21 mouse cellular contexts compared by ENCODE assay signal in the genomic region with DNA sequence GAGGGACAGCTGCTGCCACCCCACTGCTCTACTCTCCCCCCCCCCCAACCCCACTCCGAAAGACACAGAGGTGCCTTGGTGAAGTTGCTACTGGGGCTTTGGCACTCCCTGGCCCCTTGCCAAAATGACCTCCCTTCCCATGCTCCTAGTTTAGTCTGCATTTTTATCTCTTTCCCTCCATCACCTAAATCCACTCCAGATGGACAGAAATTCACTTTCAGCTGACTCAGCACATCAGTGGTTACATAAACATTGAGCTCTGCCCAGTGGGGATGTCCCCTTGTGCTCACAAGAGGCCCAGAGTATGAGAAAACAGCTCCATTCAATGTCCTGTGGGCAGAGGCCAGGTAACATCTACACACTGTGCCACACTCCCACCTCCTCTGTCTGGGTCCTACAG. TPM values are rescaled to one million over a fixed set of nuclear protein-coding genes. Genes with fewer than 3 reads are reported as not detected.
DNase-seq lines count a peak whose midpoint lies in the region; ATAC-seq lines count a peak whose summit lies in the region.
"Had no signal": no experiment of that assay in that cellular context is flagged by ENCODE, and none has a peak within 500 bp of the region (broad histone marks: within the 10 kb centered on the region; RNA-seq: fewer than 3 reads in every experiment).

No protein-coding gene starts in this region.

- peaks cover 39% of the 10 kb centered on the region for H3K4me1 ChIP-seq in heart, embryonic 11.5 days (ENCODE audit: control insufficient read depth, insufficient read depth, low read length)
- peaks cover 99% of the 10 kb centered on the region for H3K4me1 ChIP-seq in limb, embryonic 13.5 days
- no peaks in the 10 kb centered on the region for H3K4me1 ChIP-seq in limb, embryonic 10.5 days

- WGBS in heart, embryonic 11.5 days (ENCODE audit: insufficient replicate concordance): 55% methylated on average over 1 of the region's 1 CpGs
- WGBS in limb, embryonic 13.5 days: 31% methylated on average over 1 of the region's 1 CpGs
- 93% methylated on average over 1 of the region's 1 CpGs for WGBS in limb, embryonic 10.5 days

- intact Hi-C loops in heart, postnatal 25 days (cut with DNase I): no loop called here

- no peaks in the 10 kb centered on the region for H3K27me3 ChIP-seq in heart, embryonic 11.5 days (ENCODE audit: control insufficient read depth, insufficient read depth, low read length)
- H3K27me3 ChIP-seq in limb, embryonic 13.5 days: no peaks in the 10 kb centered on the region
- H3K27me3 ChIP-seq in limb, embryonic 10.5 days (ENCODE audit: low read depth, poor library complexity, severe bottlenecking): no peaks in the 10 kb centered on the region
- H3K27me3 ChIP-seq: limb, embryonic 12.5 days; neural tube, embryonic 12.5 days had no signal

- no peak for ATAC-seq in heart, embryonic 11.5 days (replicated peaks; ENCODE audit: insufficient number of reproducible peaks, low FRiP score, low TSS enrichment)
- no peak for ATAC-seq in limb, embryonic 13.5 days (ENCODE audit: low FRiP score, low read depth)
- ATAC-seq: activated CD4-positive, CD25-positive, alpha-beta regulatory T cell, adult 4 months; CD4-positive, CD25-positive, alpha-beta regulatory T cell, adult 4 months; forebrain, postnatal 0 days; liver, postnatal 0 days had no signal

- peak overlapping the region; percentile 28; the same call in 1 of the 2 replicates for H3K9ac ChIP-seq in heart, embryonic 11.5 days (ENCODE audit: low read depth, low read length)
- peak overlapping the region; percentile 25; the same call in 1 of the 2 replicates for H3K9ac ChIP-seq in limb, embryonic 13.5 days
- H3K9ac ChIP-seq: forebrain, postnatal 0 days; limb, embryonic 12.5 days; liver, postnatal 0 days; neural tube, embryonic 12.5 days had no signal

- H3K9me3 ChIP-seq in heart, embryonic 11.5 days (replicated peaks; ENCODE audit: control insufficient read depth, low read length): no peaks in the 10 kb centered on the region
- H3K9me3 ChIP-seq in limb, embryonic 13.5 days: no peaks in the 10 kb centered on the region
- no peaks in the 10 kb centered on the region for H3K9me3 ChIP-seq in limb, embryonic 10.5 days (replicated peaks)
- H3K9me3 ChIP-seq: limb, embryonic 12.5 days; neural tube, embryonic 12.5 days had no signal

- no peak overlapping the region for H3K4me2 ChIP-seq in heart, embryonic 11.5 days
- H3K4me2 ChIP-seq in limb, embryonic 13.5 days (replicated peaks): no peak overlapping the region
- H3K4me2 ChIP-seq: limb, embryonic 12.5 days; neural tube, embryonic 12.5 days had no signal

- peaks cover 9% of the 10 kb centered on the region for H3K36me3 ChIP-seq in heart, embryonic 11.5 days (ENCODE audit: control insufficient read depth, insufficient read depth, low read length)
- H3K36me3 ChIP-seq in limb, embryonic 13.5 days: peaks cover 64% of the 10 kb centered on the region
- peaks cover 95% of the 10 kb centered on the region for H3K36me3 ChIP-seq in limb, embryonic 10.5 days

- H3K4me3 ChIP-seq in heart, embryonic 11.5 days (ENCODE audit: low read depth, low read length): no peak overlapping the region
- no peak overlapping the region for H3K4me3 ChIP-seq in limb, embryonic 13.5 days
- no peak overlapping the region for H3K4me3 ChIP-seq in limb, embryonic 10.5 days
- H3K4me3 ChIP-seq: erythroblast, embryonic 14.5 days; limb, embryonic 12.5 days; neural tube, embryonic 12.5 days had no signal

- no peak for DNase-seq in heart, postnatal 25 days (ENCODE audit: low spot score)
- no peak for DNase-seq in limb, embryonic 10.5 days (ENCODE audit: low spot score)
- DNase-seq in adipocyte (ENCODE audit: low spot score): peak; percentile 62
- DNase-seq in mesoderm, embryonic 11.5 days (ENCODE audit: low read depth, low spot score): peak; percentile 43
- no peak for DNase-seq in left cerebral cortex, adult 8-10 months (ENCODE audit: low spot score in 2 of 2)
- DNase-seq: cerebellum, adult 9-11 months; forebrain, postnatal 0 days; kidney, adult 8-10 months; liver, postnatal 0 days; lung, postnatal 36 days; right cerebral cortex, postnatal 25 days had no signal

- no peak overlapping the region for H3K27ac ChIP-seq in heart, embryonic 11.5 days (ENCODE audit: low read depth, low read length)
- peak overlapping the region; percentile 33; the same call in 1 of the 2 replicates for H3K27ac ChIP-seq in limb, embryonic 13.5 days
- no peak overlapping the region for H3K27ac ChIP-seq in limb, embryonic 10.5 days
- H3K27ac ChIP-seq: limb, embryonic 12.5 days; neural tube, embryonic 12.5 days had no signal

RNA-seq across cellular contexts. Expression of a gene that starts 52.6 kb away (rescaled TPM):
- polyA plus RNA-seq in heart, embryonic 11.5 days (2014; fragmentation: Nextera tagmentation; extraction: Ambion mirVana): 20.9 and 25.9 TPM in 2 replicates
- 10 to 100 TPM; 17.9 to 22.0 TPM for total RNA-seq in heart, postnatal 25 days (2021)
- polyA plus RNA-seq in limb, embryonic 13.5 days (2015; fragmentation: Nextera tagmentation; extraction: Ambion mirVana): 21.7 and 26.2 TPM in 2 replicates
- polyA plus RNA-seq in limb, embryonic 10.5 days (2016; fragmentation: Nextera tagmentation; extraction: Ambion mirVana): 36.8 and 45.4 TPM in 2 replicates
- 10 to 100 TPM; 41.2 to 50.7 (median 46.4) TPM for total RNA-seq in left cerebral cortex, adult 8-10 months (2022)

RNA-seq across cellular contexts. Expression of a gene that starts 52.8 kb away (rescaled TPM):
- polyA plus RNA-seq in heart, embryonic 11.5 days (2014; fragmentation: Nextera tagmentation; extraction: Ambion mirVana): 0.11 TPM in 1 of 2 replicates, not detected in the other
- total RNA-seq in heart, postnatal 25 days (2021): not detected
- 0.15 and 0.20 TPM in 2 replicates for polyA plus RNA-seq in limb, embryonic 13.5 days (2015; fragmentation: Nextera tagmentation; extraction: Ambion mirVana)
- polyA plus RNA-seq in limb, embryonic 10.5 days (2016; fragmentation: Nextera tagmentation; extraction: Ambion mirVana): 0.16 and 0.18 TPM in 2 replicates
- under 1 TPM in 2 of 4 experiments, not detected in 2; 0.11 to 0.19 TPM for total RNA-seq in left cerebral cortex, adult 8-10 months (2022)
- total RNA-seq: gastrocnemius, adult 8-10 months; midbrain, postnatal 0 days had no signal
- polyA plus RNA-seq: activated CD4-positive, CD25-positive, alpha-beta regulatory T cell, adult 4 months; erythroblast, embryonic 14.5 days; heart, embryonic 14.5 days had no signal

Comparison
In these comparisons a context has a peak if more than half of its experiments do, and no peak if none do; other contexts are left out.
1. DNase-seq: peak in adipocyte (single experiment) and mesoderm, embryonic 11.5 days (single experiment); none in heart, postnatal 25 days (single experiment), limb, embryonic 10.5 days (single experiment) and left cerebral cortex, adult 8-10 months (0 of 2).